ENCODE assay signal across 9 mouse cellular contexts in genomic region chr3:87770280-87770679, GRCm38 (mm10). TPM values are rescaled to one million over a fixed set of nuclear protein-coding genes. Genes with fewer than 3 reads are reported as not detected.
DNase-seq lines count a peak whose midpoint lies in the region; ATAC-seq and TF ChIP-seq lines count a peak whose summit lies in the region.
"Had no signal": no experiment of that assay in that cellular context is flagged by ENCODE, and none has a peak within 500 bp of the region (broad histone marks: within the 10 kb centered on the region; RNA-seq: fewer than 3 reads in every experiment).

No protein-coding gene starts in this region.

- no peaks in the 10 kb centered on the region for H3K27me3 ChIP-seq in kidney, postnatal 0 days (ENCODE audit: insufficient read depth, low read length)

- no peak overlapping the region for H3K9ac ChIP-seq in kidney, postnatal 0 days (ENCODE audit: low read depth, low read length)

- H3K4me1 ChIP-seq in kidney, postnatal 0 days (replicated peaks; ENCODE audit: insufficient read depth, low read length), result peaks cover 29% of the 10 kb centered on the region

- no peak overlapping the region for H3K4me2 ChIP-seq in kidney, postnatal 0 days (ENCODE audit: low read length)

- H3K9me3 ChIP-seq in kidney, postnatal 0 days (replicated peaks; ENCODE audit: low read length), result no peaks in the 10 kb centered on the region

- H3K27ac ChIP-seq in kidney, postnatal 0 days, result no peak overlapping the region

- H3K36me3 ChIP-seq in kidney, postnatal 0 days (ENCODE audit: insufficient read depth, low read length), result no peaks in the 10 kb centered on the region

- WGBS in kidney, postnatal 0 days, result 2% methylated on average over 4 of the region's 4 CpGs

- peak; percentile 48 for DNase-seq in gastrocnemius, adult 18-20 months (ENCODE audit: low spot score)
- no peak for DNase-seq in gastrocnemius, postnatal 10 days
- DNase-seq in ovary, postnatal 14 days (ENCODE audit: low spot score), result peak; percentile 58
- DNase-seq in ovary, postnatal 10 days (ENCODE audit: low spot score), result no peak
- peak; percentile 50 for DNase-seq in c-Kit-positive CD71-positive TER-119-negative erythroid progenitor cells, embryonic 14.5 days (ENCODE audit: low read depth)
- peak; percentile 85 for DNase-seq in kidney, postnatal 0 days (ENCODE audit: low spot score)
- peak; percentile 55 to 63 for DNase-seq in natural killer cell, adult 2 months (ENCODE audit: low spot score in 2 of 2)
- no peak for DNase-seq in urinary bladder, adult 2 months (ENCODE audit: low spot score)

- H3K4me3 ChIP-seq in kidney, postnatal 0 days (replicated peaks; ENCODE audit: low read depth, low read length), result no peak overlapping the region
- H3K4me3 ChIP-seq: myocyte had no signal

- no peak for ATAC-seq in kidney, postnatal 0 days (replicated peaks; ENCODE audit: low FRiP score, low read depth)

- peak; percentile 96 for TF ChIP-seq CTCF in kidney, postnatal 0 days (IDR thresholded peaks at IDR 0.05; ENCODE audit: low read depth)

RNA-seq across cellular contexts. Expression of gene Lrrc71, which starts 21.9 kb away (rescaled TPM):
- total RNA-seq in gastrocnemius, adult 18-20 months (2021), result not detected
- under 1 TPM in 1 of 2 experiments, not detected in 1; 0.11 TPM for total RNA-seq in gastrocnemius, postnatal 10 days (2021)
- polyA plus RNA-seq in kidney, postnatal 0 days (2015; fragmentation: Nextera tagmentation; extraction: Ambion mirVana), result 0.37 and 0.45 TPM in 2 replicates
- 0.19 and 0.29 TPM in 2 replicates for polyA plus RNA-seq in urinary bladder, adult 2 months (2012; rRNA removed)

RNA-seq across cellular contexts. Expression of gene Ntrk1, which starts 24.7 kb away (rescaled TPM):
- total RNA-seq in gastrocnemius, adult 18-20 months (2021), result not detected
- under 1 TPM; 0.09 TPM for total RNA-seq in gastrocnemius, postnatal 10 days (2021)
- polyA plus RNA-seq in kidney, postnatal 0 days (2015; fragmentation: Nextera tagmentation; extraction: Ambion mirVana), result 2.1 and 2.3 TPM in 2 replicates
- 2.7 and 3.5 TPM in 2 replicates for polyA plus RNA-seq in urinary bladder, adult 2 months (2012; rRNA removed)
- polyA plus RNA-seq: myocyte had no signal

RNA-seq across cellular contexts. Expression of gene Insrr, which starts 26.5 kb away (rescaled TPM):
- not detected for total RNA-seq in gastrocnemius, adult 18-20 months (2021)
- under 1 TPM; 0.19 to 0.56 TPM for total RNA-seq in gastrocnemius, postnatal 10 days (2021)
- 1.9 and 2.3 TPM in 2 replicates for polyA plus RNA-seq in kidney, postnatal 0 days (2015; fragmentation: Nextera tagmentation; extraction: Ambion mirVana)
- 0.73 and 0.80 TPM in 2 replicates for polyA plus RNA-seq in urinary bladder, adult 2 months (2012; rRNA removed)
- polyA plus RNA-seq: myocyte had no signal

RNA-seq across cellular contexts. Expression of gene Pear1, which starts 53.8 kb away (rescaled TPM):
- 1 to 10 TPM; 6.3 to 6.4 TPM for total RNA-seq in gastrocnemius, adult 18-20 months (2021)
- total RNA-seq in gastrocnemius, postnatal 10 days (2021), result 10 to 100 TPM; 19.6 to 19.7 TPM
- polyA plus RNA-seq in kidney, postnatal 0 days (2015; fragmentation: Nextera tagmentation; extraction: Ambion mirVana), result 31.6 and 35.4 TPM in 2 replicates
- polyA plus RNA-seq in urinary bladder, adult 2 months (2012; rRNA removed), result 21.1 and 26.5 TPM in 2 replicates

Comparison
In these comparisons a context has a peak if more than half of its experiments do, and no peak if none do; other contexts are left out.
1. DNase-seq: peak in gastrocnemius, adult 18-20 months (single experiment), ovary, postnatal 14 days (single experiment), c-Kit-positive CD71-positive TER-119-negative erythroid progenitor cells, embryonic 14.5 days (single experiment), kidney, postnatal 0 days (single experiment) and natural killer cell, adult 2 months (2 of 2); none in gastrocnemius, postnatal 10 days (single experiment), ovary, postnatal 10 days (single experiment) and urinary bladder, adult 2 months (single experiment).